Comparison of ENCODE assay signal across 25 mouse cellular contexts in the genomic region with DNA sequence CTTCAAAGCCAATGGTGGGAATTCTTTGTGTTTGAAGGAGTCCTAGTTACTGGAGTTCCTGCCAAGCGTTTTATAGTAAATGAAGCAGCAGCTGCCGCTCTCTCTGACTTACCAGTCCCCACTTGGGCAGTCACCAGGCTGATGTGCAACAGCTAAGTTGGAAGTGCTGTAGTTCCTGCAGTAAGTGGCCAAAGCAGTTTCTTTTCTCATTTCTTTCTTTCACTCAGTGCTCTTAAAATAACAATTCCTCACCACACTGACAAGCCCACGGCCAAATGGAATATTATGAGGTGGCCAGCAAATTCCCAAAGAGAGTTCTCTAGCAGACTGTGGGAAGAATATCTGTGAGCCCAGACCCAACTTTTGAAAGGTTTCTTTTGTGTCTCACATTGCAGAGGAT.
"Had no signal": no experiment of that assay in that cellular context is flagged by ENCODE, and none has a peak within 500 bp of the region (broad histone marks: within the 10 kb centered on the region; RNA-seq: fewer than 3 reads in every experiment).

No protein-coding gene starts in this region.

- H3K27ac ChIP-seq: kidney, postnatal 0 days; layer of hippocampus, adult 2 months; left cerebral cortex, adult 2 months; limb, embryonic 12.5 days; liver, embryonic 12.5 days; liver, embryonic 15.5 days; lung, embryonic 15.5 days; neural tube, embryonic 13.5 days; stomach, embryonic 15.5 days had no signal

- H3K4me1 ChIP-seq: lung, embryonic 15.5 days; stomach, embryonic 15.5 days had no signal

- ATAC-seq: liver, embryonic 12.5 days had no signal

- H3K4me3 ChIP-seq: layer of hippocampus, adult 2 months; left cerebral cortex, adult 2 months; limb, embryonic 12.5 days; liver, embryonic 12.5 days; liver, embryonic 15.5 days; lung, embryonic 15.5 days; megakaryocyte, embryonic 14.5 days; myocyte; neural tube, embryonic 13.5 days; stomach, embryonic 15.5 days had no signal

- H3K9me3 ChIP-seq: limb, embryonic 12.5 days; liver, embryonic 12.5 days; liver, embryonic 15.5 days; lung, embryonic 15.5 days; neural tube, embryonic 13.5 days; stomach, embryonic 15.5 days had no signal

- H3K4me2 ChIP-seq: limb, embryonic 12.5 days; liver, embryonic 12.5 days; liver, embryonic 15.5 days; lung, embryonic 15.5 days; midbrain, embryonic 11.5 days; neural tube, embryonic 13.5 days; stomach, embryonic 15.5 days had no signal

- DNase-seq: kidney, adult 2 months; kidney, postnatal 25 days; layer of hippocampus, adult 9-11 months; liver; lung, adult 18-20 months; lung, postnatal 10 days; lung, postnatal 36 days; midbrain, embryonic 14.5 days; retina, postnatal 1 day; right cerebral cortex, postnatal 25 days; spleen, adult 18-20 months; thymus, adult 18-20 months; thymus, postnatal 36 days had no signal

- H3K9ac ChIP-seq: limb, embryonic 12.5 days; liver, embryonic 12.5 days; liver, embryonic 15.5 days; lung, embryonic 15.5 days; neural tube, embryonic 13.5 days; stomach, embryonic 15.5 days had no signal

- H3K27me3 ChIP-seq: limb, embryonic 12.5 days; lung, embryonic 15.5 days; neural tube, embryonic 13.5 days; stomach, embryonic 15.5 days had no signal
